Mouse (Mus musculus): Measurements from ENCODE around the gene Slc39a3. TPM values are rescaled to one million over a fixed set of nuclear protein-coding genes. Genes with fewer than 3 reads are reported as not detected.

Slc39a3 gene
- total RNA-seq, 4 experiments from 2014 or later = 12.1 to 14.1 (median 12.7) TPM

GRCm38 (mm10) chr10:80985241-80985969 lies 51.8 kb downstream of the Slc39a3 start:
- DNase-seq (ENCODE audit: low spot score) = no peak

- DNase-seq (ENCODE audit: low spot score) = no peak
Measured at GRCm38 (mm10) chr10:80984223-80984622, 53.0 kb downstream of the Slc39a3 start.

- no peak for DNase-seq (ENCODE audit: low spot score)
Measured at GRCm38 (mm10) chr10:80982381-80982780, 54.8 kb downstream of the Slc39a3 start.

GRCm38 (mm10) chr10:80981564-80982112 lies 55.6 kb downstream of the Slc39a3 start:
- no peak for DNase-seq (ENCODE audit: low spot score)

Other genes with a start within 250 kb of the Slc39a3 start
- 10 to 100 TPM; 25.0 to 33.0 (median 31.5) TPM for gene Sf3a2, start 239.2 kb downstream of the Slc39a3 start, total RNA-seq (2022)
- gene Plekhj1, start 238.8 kb downstream of the Slc39a3 start, total RNA-seq (2022) = 10 to 100 TPM; 29.8 to 37.4 (median 32.7) TPM
- under 1 TPM; 0.14 to 0.50 (median 0.20) TPM for gene Amh, start 232.2 kb downstream of the Slc39a3 start, total RNA-seq (2022)
- gene Jsrp1, start 223.9 kb downstream of the Slc39a3 start, total RNA-seq (2022) = 1 to 10 TPM in 1 of 4 experiments, under 1 TPM in 3; 0.47 to 1.6 (median 0.75) TPM
- gene Oaz1, start 210.8 kb downstream of the Slc39a3 start, total RNA-seq (2022) = 1,000 to 10,000 TPM in 2 of 4 experiments, 100 to 1,000 TPM in 2; 848 to 1,083 (median 963) TPM
- 10 to 100 TPM in 3 of 4 experiments, 1 to 10 TPM in 1; 7.8 to 14.0 (median 12.6) TPM for gene Lingo3, start 193.4 kb downstream of the Slc39a3 start, total RNA-seq (2022)
- 10 to 100 TPM; 23.3 to 32.5 (median 25.0) TPM for gene Lsm7, start 182.2 kb downstream of the Slc39a3 start, total RNA-seq (2022)
- 10 to 100 TPM; 11.1 to 15.9 (median 14.4) TPM for gene Sppl2b, start 182.2 kb downstream of the Slc39a3 start, total RNA-seq (2022)
- gene Tmprss9, start 165.6 kb downstream of the Slc39a3 start, total RNA-seq (2022) = not detected
- gene Timm13, start 136.5 kb downstream of the Slc39a3 start, total RNA-seq (2022) = 100 to 1,000 TPM; 117 to 135 (median 123) TPM
- 1 to 10 TPM; 3.5 to 6.3 (median 4.8) TPM for gene Lmnb2, start 119.2 kb downstream of the Slc39a3 start, total RNA-seq (2022)
- gene Gadd45b, start 107.4 kb downstream of the Slc39a3 start, total RNA-seq (2022) = 10 to 100 TPM in 2 of 4 experiments, 1 to 10 TPM in 2; 5.0 to 18.1 (median 12.0) TPM
- gene Gng7, start 22.5 kb downstream of the Slc39a3 start, total RNA-seq (2022) = 1 to 10 TPM; 1.0 to 1.7 (median 1.5) TPM
- under 1 TPM in 1 of 4 experiments, not detected in 3; 0.44 TPM for gene Diras1, start 11.8 kb downstream of the Slc39a3 start, total RNA-seq (2022)
- 100 to 1,000 TPM in 2 of 4 experiments, 10 to 100 TPM in 2; 92.0 to 102 (median 99.4) TPM for gene Sgta, start 22.8 kb upstream of the Slc39a3 start, total RNA-seq (2022)
- 10 to 100 TPM; 12.3 to 14.9 (median 13.2) TPM for gene Thop1, start 32.6 kb upstream of the Slc39a3 start, total RNA-seq (2022)
- under 1 TPM in 3 of 4 experiments, not detected in 1; 0.14 to 0.53 (median 0.27) TPM for gene Creb3l3, start 61.4 kb upstream of the Slc39a3 start, total RNA-seq (2022)
- 100 to 1,000 TPM; 110 to 137 (median 130) TPM for gene Map2k2, start 68.5 kb upstream of the Slc39a3 start, total RNA-seq (2022)
- gene Zbtb7a, start 97.8 kb upstream of the Slc39a3 start, total RNA-seq (2022) = 10 to 100 TPM; 39.4 to 41.9 (median 40.7) TPM
- 10 to 100 TPM; 16.8 to 18.6 (median 17.0) TPM for gene Pias4, start 130.5 kb upstream of the Slc39a3 start, total RNA-seq (2022)
- gene Eef2, start 139.2 kb upstream of the Slc39a3 start, total RNA-seq (2022) = 1,000 to 10,000 TPM; 1,076 to 1,267 (median 1,170) TPM
- 10 to 100 TPM; 26.3 to 35.5 (median 29.8) TPM for gene Dapk3, start 145.6 kb upstream of the Slc39a3 start, total RNA-seq (2022)
- gene 4930442H23Rik, start 146.4 kb upstream of the Slc39a3 start, total RNA-seq (2022) = not detected
- gene Nmrk2, start 164.6 kb upstream of the Slc39a3 start, total RNA-seq (2022) = 10 to 100 TPM in 1 of 4 experiments, 1 to 10 TPM in 3; 5.8 to 18.8 (median 8.2) TPM
- gene Atcay, start 193.4 kb upstream of the Slc39a3 start, total RNA-seq (2022) = under 1 TPM in 1 of 4 experiments, not detected in 3; 0.63 TPM
- gene Zfr2, start 195.7 kb upstream of the Slc39a3 start, total RNA-seq (2022) = 1 to 10 TPM; 1.6 to 3.1 (median 2.7) TPM
- under 1 TPM; 0.26 to 0.75 (median 0.62) TPM for gene Matk, start 215.5 kb upstream of the Slc39a3 start, total RNA-seq (2022)
- 100 to 1,000 TPM; 105 to 124 (median 112) TPM for gene Mrpl54, start 229.5 kb upstream of the Slc39a3 start, total RNA-seq (2022)
- 100 to 1,000 TPM; 105 to 122 (median 112) TPM for gene Apba3, start 229.5 kb upstream of the Slc39a3 start, total RNA-seq (2022)